Mouse (Mus musculus) frontal cortex, postnatal 36 days (tissue): ENCODE results near the gene Ttll1.
A peak's percentile ranks its signal among the peaks of the same experiment; 100 is the strongest.
"Not testable (repeated sequence)": the region's sequence is repeated elsewhere in the genome, so short reads cannot be mapped to it uniquely, and the experiment has no call there.

Source experiments
- DNase-seq, 2 experiments: peaks; one replicate each; pipeline ENCODE4 v3.0.0; 2022; ENCODE audit warnings: low spot score in 2 of 2

Ttll1 gene

GRCm38 (mm10) chr15:83523638-83524332, 13.1 kb upstream of the Ttll1 start:
- DNase-seq: no peak

GRCm38 (mm10) chr15:83523196-83523595, 12.5 kb upstream of the Ttll1 start:
- no peak for DNase-seq

DNA sequence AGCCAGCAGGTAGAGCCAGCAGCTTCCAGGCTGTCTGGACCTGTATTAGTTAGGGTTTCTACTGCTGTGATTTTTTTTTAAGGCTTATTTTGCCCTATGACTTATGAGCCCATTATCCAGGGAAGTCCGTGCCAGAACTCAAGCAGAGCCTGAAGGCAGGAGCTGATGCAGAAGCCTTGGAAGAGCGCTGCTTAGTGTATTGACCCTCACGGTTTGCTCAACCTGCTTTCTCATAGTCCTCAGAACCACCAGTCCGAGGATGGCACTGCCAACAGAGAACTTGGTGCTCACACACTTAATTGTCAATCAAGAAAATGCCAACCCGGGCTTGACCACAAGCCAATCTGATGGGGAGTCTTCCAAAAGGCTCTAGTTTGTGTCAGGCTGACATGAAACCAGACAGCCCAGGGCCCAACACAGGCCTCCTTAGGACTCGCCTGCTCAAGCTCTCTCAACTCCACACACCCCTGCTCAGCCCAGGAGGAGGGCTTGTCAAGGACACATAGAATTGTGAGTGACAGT, 10.2 kb upstream of the Ttll1 start:
- no peak for DNase-seq

DNA sequence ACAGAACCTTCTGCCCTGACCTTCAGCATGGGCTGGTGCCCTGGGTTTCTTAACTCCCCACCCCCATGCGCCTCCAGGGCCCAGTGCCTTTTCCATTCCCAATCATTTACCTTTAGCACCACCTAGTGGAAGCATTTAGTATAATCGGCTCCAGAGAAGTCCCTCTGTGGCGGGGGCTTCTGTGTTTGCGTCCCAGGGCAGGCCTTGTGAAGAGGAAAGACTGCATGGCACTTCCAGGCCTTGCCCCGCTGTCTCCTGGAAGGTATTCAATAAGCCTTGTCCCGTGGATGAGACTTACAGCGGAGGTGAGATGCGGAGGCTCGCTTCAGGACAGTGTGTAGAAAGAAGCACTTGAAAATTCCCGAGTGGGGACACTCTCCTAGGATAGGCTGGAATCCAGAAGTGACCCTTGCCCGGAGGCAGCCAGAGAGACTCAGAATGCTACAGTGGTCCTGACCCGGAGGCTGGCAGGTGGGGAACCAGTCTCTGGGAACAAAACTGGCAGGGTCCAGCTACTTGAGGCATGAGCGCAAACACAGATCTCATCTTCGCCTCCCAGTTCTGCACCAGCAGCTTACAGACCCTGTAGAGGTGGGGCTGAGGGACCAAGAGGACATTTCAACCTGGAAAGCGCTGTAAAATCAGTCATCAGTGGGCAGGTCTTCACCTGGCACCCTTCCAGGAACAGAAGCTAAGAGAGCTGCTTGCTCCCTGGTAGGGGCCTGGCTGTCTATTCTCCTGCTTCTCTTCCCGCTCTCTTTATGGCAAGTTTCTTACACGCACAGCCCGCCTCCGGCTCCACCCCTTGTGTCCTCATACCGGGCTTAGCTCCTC, 7.7 kb upstream of the Ttll1 start:
- peak; percentile 42 to 58 for DNase-seq

DNA sequence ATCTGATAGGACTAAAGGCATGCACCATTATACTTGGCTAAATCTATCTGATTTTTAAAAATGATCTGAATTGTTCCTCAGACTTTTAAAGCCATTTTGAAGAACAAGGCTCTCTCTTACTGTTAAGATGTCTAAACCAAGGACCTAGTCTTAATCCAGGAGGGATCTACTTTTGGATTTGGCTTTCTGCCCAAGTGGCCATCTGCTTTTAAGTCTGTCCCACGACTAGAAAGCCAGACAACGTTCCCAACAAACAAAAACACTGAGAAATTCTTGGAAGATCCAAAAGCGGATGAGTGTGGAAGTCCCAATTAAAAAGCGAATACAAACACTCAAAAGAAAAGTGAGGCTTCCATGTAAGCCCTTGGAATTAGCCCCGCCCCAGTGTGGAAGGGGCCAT, 4.3 kb upstream of the Ttll1 start:
- DNase-seq: peak in 1 of 2 experiments; percentile 26

GRCm38 (mm10) chr15:83512489-83513281, 2.0 kb upstream of the Ttll1 start:
- no peak for DNase-seq

DNA sequence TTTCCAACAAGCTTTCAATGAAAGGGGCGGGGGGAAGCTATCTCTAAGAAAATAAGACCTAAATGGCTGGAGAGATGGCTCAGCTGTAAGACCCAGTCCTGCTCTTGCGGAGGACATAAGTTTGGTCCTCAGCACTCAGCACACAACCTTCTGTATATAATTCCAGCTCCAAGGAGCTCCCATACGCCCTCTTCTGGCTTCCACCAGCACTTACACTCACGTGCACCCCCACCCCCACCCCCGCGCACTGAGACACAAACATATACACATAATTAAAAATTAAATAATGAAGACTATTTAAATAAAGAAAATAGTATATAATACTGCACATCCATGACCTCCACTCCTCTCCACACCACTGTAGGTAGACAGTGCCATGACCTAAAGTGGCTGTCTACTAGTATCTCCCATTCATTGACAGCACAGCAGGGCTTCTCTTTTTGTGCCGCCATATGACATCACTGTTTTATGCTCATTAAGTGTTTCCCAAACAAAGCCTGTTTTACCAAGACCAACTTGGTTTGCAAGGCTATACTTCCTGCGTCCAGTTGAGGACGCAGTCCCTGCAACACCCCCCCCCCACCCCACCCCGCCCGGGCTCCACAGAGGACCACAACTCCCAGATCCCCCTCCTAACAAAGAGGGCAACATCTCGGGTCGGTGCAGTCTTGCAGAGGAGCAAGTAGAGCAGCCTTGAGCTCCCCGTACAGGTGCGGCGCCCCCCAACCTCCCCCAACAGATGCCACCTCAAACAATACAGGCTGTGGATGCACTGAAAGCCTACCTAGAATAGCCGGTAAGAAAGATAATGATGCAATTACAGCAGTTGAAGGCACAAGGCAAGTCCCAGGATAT, 516 bp downstream of the Ttll1 start:
- DNase-seq: no peak

DNA sequence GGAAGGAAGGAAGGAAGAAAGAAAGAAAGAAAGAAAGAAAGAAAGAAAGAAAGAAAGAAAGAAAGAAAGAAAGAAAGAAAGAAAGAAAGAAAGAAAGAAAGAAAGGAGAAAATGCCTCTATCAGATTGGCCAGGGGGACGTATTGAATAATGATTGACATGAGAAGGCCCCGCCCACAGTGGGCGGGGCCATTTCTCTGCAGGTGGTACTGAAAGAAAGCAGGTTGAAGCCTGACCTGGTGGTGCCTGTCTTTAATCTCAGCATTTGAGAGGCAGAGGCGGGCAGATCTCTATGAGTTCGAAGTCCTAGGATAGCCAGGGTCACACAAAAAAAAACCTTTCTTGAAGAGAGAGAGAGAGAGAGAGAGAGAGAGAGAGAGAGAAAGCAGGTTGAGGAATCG, 9.2 kb downstream of the Ttll1 start:
- DNase-seq: not testable (repeated sequence)

GRCm38 (mm10) chr15:83500352-83500751, 10.3 kb downstream of the Ttll1 start:
- peak in 1 of 2 experiments; percentile 14 for DNase-seq

DNA sequence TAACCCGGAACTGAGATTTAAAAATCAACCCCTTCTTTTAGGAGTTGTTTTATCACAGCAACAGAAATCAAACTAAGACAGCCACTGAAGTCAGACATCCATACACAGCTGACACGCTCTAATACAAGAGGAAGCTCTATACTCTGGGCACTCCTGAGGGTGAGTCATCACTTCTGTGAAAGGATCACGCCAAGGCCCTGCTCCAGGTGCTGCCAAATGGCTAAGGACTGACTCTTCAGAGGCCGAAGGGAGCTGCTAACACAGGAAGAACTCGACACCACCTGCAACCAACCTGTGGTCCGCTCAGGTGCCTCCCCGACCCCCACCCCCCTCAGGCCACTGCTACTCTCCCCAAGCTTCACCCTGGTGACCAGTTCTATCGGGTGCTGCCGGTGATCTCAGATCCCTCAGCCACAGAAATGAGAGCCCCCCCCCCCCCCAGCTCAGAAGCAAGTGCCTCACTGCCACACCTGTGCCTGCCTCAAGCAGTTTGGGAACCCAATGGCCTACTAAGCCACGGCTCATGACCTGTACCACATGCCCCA, 11.4 kb downstream of the Ttll1 start:
- no peak for DNase-seq

GRCm38 (mm10) chr15:83497299-83497698, 13.4 kb downstream of the Ttll1 start:
- DNase-seq: no peak

GRCm38 (mm10) chr15:83495787-83496367, 14.8 kb downstream of the Ttll1 start:
- DNase-seq: no peak

GRCm38 (mm10) chr15:83495195-83495594, 15.5 kb downstream of the Ttll1 start:
- no peak for DNase-seq

GRCm38 (mm10) chr15:83494572-83494920, 16.1 kb downstream of the Ttll1 start:
- no peak for DNase-seq

DNA sequence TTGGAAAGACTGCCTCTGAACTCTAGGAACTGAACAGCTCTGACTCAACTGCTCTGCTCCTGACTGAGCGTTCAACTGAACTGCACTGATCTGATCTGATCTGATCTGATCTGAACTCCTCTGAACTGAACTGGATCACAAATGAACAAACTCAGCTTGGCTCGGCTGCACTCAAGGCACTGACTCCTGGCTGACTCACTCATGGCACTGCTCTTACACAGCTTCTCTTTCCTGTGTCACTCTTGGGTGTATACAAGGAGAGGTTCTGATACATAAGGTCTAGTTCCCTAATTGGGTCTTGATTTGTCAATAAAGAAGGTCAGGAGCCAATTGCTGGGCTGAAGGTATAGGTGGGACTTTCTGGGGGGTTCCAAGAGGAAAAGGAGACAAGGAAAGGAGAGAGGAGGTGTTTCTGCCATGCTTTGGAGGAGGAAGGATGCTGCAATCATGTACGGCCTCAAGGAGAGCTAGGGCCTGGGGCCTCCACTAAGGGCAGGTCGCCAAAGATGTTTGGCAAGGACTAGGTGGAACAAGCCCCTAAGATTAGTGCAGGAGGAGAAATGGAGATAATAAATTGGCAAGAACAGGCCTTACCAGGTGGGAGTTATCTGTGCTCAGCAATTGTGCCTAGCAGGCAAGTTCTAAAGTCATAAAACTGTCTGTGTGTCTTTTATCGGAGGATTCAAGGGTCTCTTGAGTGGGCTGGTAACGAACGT, 16.7 kb downstream of the Ttll1 start:
- DNase-seq: no peak

GRCm38 (mm10) chr15:83491891-83492290, 18.8 kb downstream of the Ttll1 start:
- no peak for DNase-seq

GRCm38 (mm10) chr15:83489471-83489870, 21.2 kb downstream of the Ttll1 start:
- DNase-seq: no peak

- peak; percentile 21 to 31 for DNase-seq
These were observed 23.1 kb downstream of the Ttll1 start for GRCm38 (mm10) chr15:83487477-83488115.

DNA sequence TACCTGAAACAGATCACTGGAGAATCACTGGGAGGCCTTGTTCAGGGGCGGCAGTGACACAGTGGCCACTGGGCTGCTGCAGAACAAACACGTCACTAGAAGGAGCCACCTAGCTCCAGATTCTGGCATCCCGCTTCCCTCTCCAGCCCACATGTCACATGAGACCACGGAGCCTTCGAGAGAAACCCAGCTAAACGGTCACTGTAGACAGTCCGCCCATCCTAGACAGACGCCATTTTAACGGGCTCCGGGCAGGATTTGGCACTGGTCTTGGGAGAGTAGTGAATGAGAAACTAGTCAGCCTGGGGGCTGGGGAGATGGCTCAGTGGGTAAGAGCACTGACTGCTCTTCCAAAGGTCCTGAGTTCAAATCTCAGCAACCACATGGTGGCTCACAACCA, 26.4 kb downstream of the Ttll1 start:
- DNase-seq: no peak
